Comparison of ENCODE assay signal across 9 mouse cellular contexts in the genomic region with DNA sequence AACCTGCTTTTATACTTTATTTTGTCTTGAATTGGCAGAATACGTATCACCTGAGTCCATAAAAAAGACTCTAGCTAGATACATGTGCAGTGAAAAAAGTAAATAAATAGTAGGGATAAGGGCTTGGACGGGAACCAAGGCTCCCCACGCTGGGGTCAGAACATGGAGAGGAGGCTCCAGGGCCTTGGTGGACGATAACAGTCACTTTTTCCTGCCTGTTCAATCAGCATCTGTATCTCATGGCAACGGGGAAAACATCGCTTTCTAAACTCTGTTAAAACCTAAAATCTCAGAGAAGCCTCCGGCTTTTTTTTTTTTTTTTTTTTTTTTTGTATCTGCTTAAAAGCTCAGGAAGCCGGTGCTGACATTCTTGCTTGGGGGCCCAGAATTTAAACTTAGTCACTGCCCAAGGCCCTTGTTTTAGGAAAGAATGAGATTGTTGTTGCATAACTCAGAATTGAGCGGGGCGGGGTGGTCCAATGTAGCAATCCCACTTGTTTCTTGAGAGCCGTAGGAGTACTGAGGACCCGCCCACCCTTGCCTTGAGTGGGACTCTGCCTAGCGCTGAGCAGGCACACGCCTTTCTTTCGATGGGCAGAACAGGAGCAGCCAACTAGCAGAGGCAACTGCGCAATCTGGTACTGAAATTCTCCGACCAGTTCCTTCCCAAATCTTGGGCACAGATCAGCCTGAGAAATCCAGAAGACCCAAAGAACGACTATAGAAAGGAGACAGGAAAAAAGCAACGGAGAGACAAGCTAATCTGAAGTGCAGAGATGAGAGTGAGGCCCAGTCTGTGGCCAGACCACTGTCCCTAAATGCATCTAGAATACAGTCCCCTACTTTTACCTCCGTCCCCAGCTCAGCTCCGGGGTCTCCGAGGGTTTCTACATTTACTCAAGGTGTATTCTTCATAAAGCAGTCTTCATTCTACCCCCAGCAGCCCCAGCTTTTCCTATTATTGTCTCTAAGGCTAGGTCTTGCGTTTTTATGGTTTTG. TPM values are rescaled to one million over a fixed set of nuclear protein-coding genes. Genes with fewer than 3 reads are reported as not detected.
DNase-seq lines count a peak whose midpoint lies in the region; ATAC-seq and TF ChIP-seq lines count a peak whose summit lies in the region.
"Had no signal": no experiment of that assay in that cellular context is flagged by ENCODE, and none has a peak within 500 bp of the region (broad histone marks: within the 10 kb centered on the region; RNA-seq: fewer than 3 reads in every experiment).

No protein-coding gene starts in this region.

- intact Hi-C loops in left cerebral cortex, adult 2 months (cut with DNase I), result loop anchor here (2.0 kb wide), 1 partner anchor 34 kb away; no protein-coding TSS in a partner anchor
- intact Hi-C loops in gastrocnemius, postnatal 14 days (cut with DNase I; ENCODE audit: low total_unique reads), result no loop called here

- peak overlapping the region; percentile 48 for H3K4me3 ChIP-seq in left cerebral cortex, adult 2 months
- H3K4me3 ChIP-seq: liver, embryonic 15.5 days had no signal

- ATAC-seq in megakaryocyte-erythroid progenitor cell, adult 5-6 weeks (replicated peaks; ENCODE audit: low FRiP score, low TSS enrichment, poor library complexity, severe bottlenecking), result no peak

- DNase-seq in left cerebral cortex, adult 2 months (ENCODE audit: extremely low spot score in 1 of 2, low spot score in 2 of 2), result peak in 1 of 2 experiments; percentile 32
- no peak for DNase-seq in left cerebral cortex, adult 11 months (ENCODE audit: low spot score)
- peak; percentile 60 for DNase-seq in ZHBTc4 (ENCODE audit: low read depth, low spot score)
- peak; percentile 73 for DNase-seq in gastrocnemius, postnatal 14 days
- DNase-seq in lung, postnatal 4 days, result peak; percentile 80 to 89
- DNase-seq in thymus, postnatal 10 days (ENCODE audit: low spot score in 2 of 2), result no peak
- DNase-seq in cerebellum, postnatal 25 days, result no peak

- TF ChIP-seq CTCF in left cerebral cortex, adult 2 months (IDR thresholded peaks at IDR 0.05), result no peak

- peak overlapping the region; percentile 94 for H3K27ac ChIP-seq in left cerebral cortex, adult 2 months
- H3K27ac ChIP-seq: liver, embryonic 15.5 days had no signal

RNA-seq across cellular contexts. Expression of gene Igfbp6, which starts 0.9 kb away (rescaled TPM):
- total RNA-seq in left cerebral cortex, adult 2 months (2021), result 10 to 100 TPM; 57.4 to 64.8 TPM
- total RNA-seq in gastrocnemius, postnatal 14 days (2021), result 10 to 100 TPM; 65.6 to 80.6 TPM
- total RNA-seq in megakaryocyte-erythroid progenitor cell, adult 5-6 weeks (2014; fragmentation: Nextera tagmentation), result not detected in 2 replicates
- total RNA-seq in megakaryocyte-erythroid progenitor cell, adult 5-6 weeks (2017), result not detected in 2 replicates

RNA-seq across cellular contexts. Expression of gene Soat2, which starts 7.1 kb away (rescaled TPM):
- total RNA-seq in left cerebral cortex, adult 2 months (2021), result under 1 TPM in 1 of 2 experiments, not detected in 1; 0.26 TPM
- under 1 TPM in 1 of 2 experiments, not detected in 1; 0.13 TPM for total RNA-seq in gastrocnemius, postnatal 14 days (2021)
- total RNA-seq in megakaryocyte-erythroid progenitor cell, adult 5-6 weeks (2014; fragmentation: Nextera tagmentation), result 12.8 and 15.4 TPM in 2 replicates
- 8.9 and 11.2 TPM in 2 replicates for total RNA-seq in megakaryocyte-erythroid progenitor cell, adult 5-6 weeks (2017)

RNA-seq across cellular contexts. Expression of gene Spryd3, which starts 7.2 kb away (rescaled TPM):
- total RNA-seq in left cerebral cortex, adult 2 months (2021), result 100 to 1,000 TPM; 152 TPM
- 10 to 100 TPM; 10.0 to 12.0 TPM for total RNA-seq in gastrocnemius, postnatal 14 days (2021)
- total RNA-seq in megakaryocyte-erythroid progenitor cell, adult 5-6 weeks (2014; fragmentation: Nextera tagmentation), result 19.6 and 21.5 TPM in 2 replicates
- total RNA-seq in megakaryocyte-erythroid progenitor cell, adult 5-6 weeks (2017), result 14.4 and 18.7 TPM in 2 replicates

RNA-seq across cellular contexts. Expression of gene Tns2, which starts 43.0 kb away (rescaled TPM):
- total RNA-seq in left cerebral cortex, adult 2 months (2021), result 10 to 100 TPM; 16.4 to 22.8 TPM
- 10 to 100 TPM; 29.8 to 45.6 TPM for total RNA-seq in gastrocnemius, postnatal 14 days (2021)
- total RNA-seq in megakaryocyte-erythroid progenitor cell, adult 5-6 weeks (2014; fragmentation: Nextera tagmentation), result not detected in 2 replicates
- not detected in 2 replicates for total RNA-seq in megakaryocyte-erythroid progenitor cell, adult 5-6 weeks (2017)

RNA-seq across cellular contexts. Expression of gene Zfp740, which starts 59.8 kb away (rescaled TPM):
- total RNA-seq in left cerebral cortex, adult 2 months (2021), result 10 to 100 TPM; 69.6 to 72.4 TPM
- total RNA-seq in gastrocnemius, postnatal 14 days (2021), result 10 to 100 TPM; 27.6 to 30.5 TPM
- total RNA-seq in megakaryocyte-erythroid progenitor cell, adult 5-6 weeks (2014; fragmentation: Nextera tagmentation), result 39.8 and 65.3 TPM in 2 replicates
- total RNA-seq in megakaryocyte-erythroid progenitor cell, adult 5-6 weeks (2017), result 33.0 and 39.0 TPM in 2 replicates

Comparison
In these comparisons a context has a peak if more than half of its experiments do, and no peak if none do; other contexts are left out.
1. DNase-seq: peak in ZHBTc4 (single experiment), gastrocnemius, postnatal 14 days (single experiment) and lung, postnatal 4 days (2 of 2); none in left cerebral cortex, adult 11 months (single experiment), thymus, postnatal 10 days (0 of 2) and cerebellum, postnatal 25 days (0 of 2).
2. RNA of gene Igfbp6, which starts 0.9 kb away (total RNA-seq): 65.6 to 80.6 TPM in gastrocnemius, postnatal 14 days and 57.4 to 64.8 TPM in left cerebral cortex, adult 2 months; not detected in megakaryocyte-erythroid progenitor cell, adult 5-6 weeks; every median in the first group is over 10 times any median in the second.
3. RNA of gene Soat2, which starts 7.1 kb away (total RNA-seq): 8.9 to 15.4 TPM in megakaryocyte-erythroid progenitor cell, adult 5-6 weeks; 0.26 TPM in left cerebral cortex, adult 2 months and 0.13 TPM in gastrocnemius, postnatal 14 days; every median in the first group is over 4 times any median in the second.
4. RNA of gene Spryd3, which starts 7.2 kb away (total RNA-seq): 152 TPM in left cerebral cortex, adult 2 months; 14.4 to 21.5 TPM in megakaryocyte-erythroid progenitor cell, adult 5-6 weeks and 10.0 to 12.0 TPM in gastrocnemius, postnatal 14 days; every median in the first group is over 4 times any median in the second.